Mouse (Mus musculus): ENCODE measurements at regions not wholly inside any gene's neighbourhood (a gene's known extent, or its start where the extent isn't known, plus 50 kb on each side); places are given as distances from the start of the nearest gene placed in this dataset.

GRCm38 (mm10) chr14:98937933-98938332 lies 56.2 kb downstream of the Rpl36a-ps1 start:
- no peak overlapping the region for H3K9ac ChIP-seq (ENCODE audit: low read length)
- no peaks in the 10 kb centered on the region for H3K36me3 ChIP-seq (ENCODE audit: control insufficient read depth, insufficient read depth, low read length)
- H3K4me2 ChIP-seq (ENCODE audit: low read depth, low read length, severe bottlenecking) = no peak overlapping the region
- H3K4me1 ChIP-seq (replicated peaks; ENCODE audit: control insufficient read depth, insufficient read depth, low read length) = no peaks in the 10 kb centered on the region
- H3K27ac ChIP-seq (ENCODE audit: low read depth, low read length) = no peak overlapping the region
- H3K4me3 ChIP-seq (ENCODE audit: low read depth, low read length) = no peak overlapping the region
- WGBS = 94% methylated on average over 1 of the region's 1 CpGs
- no peaks in the 10 kb centered on the region for H3K27me3 ChIP-seq (ENCODE audit: control insufficient read depth, insufficient read depth, low read length)
- no peaks in the 10 kb centered on the region for H3K9me3 ChIP-seq (ENCODE audit: control insufficient read depth, low read length)
- DNase-seq (ENCODE audit: low spot score) = no peak
- ATAC-seq (replicated peaks; ENCODE audit: low FRiP score) = no peak

- Histone ChIP-seq H3K27me3 (ENCODE audit: control insufficient read depth, insufficient read depth, low read length) (no peaks in the 10 kb centered on the region), H3K9ac (ENCODE audit: low read length) (no peak overlapping the region), H3K36me3 (ENCODE audit: control insufficient read depth, insufficient read depth, low read length) (no peaks in the 10 kb centered on the region), H3K27ac (ENCODE audit: low read depth, low read length) (no peak overlapping the region), H3K9me3 (ENCODE audit: control insufficient read depth, low read length) (no peaks in the 10 kb centered on the region), H3K4me2 (ENCODE audit: low read depth, low read length, severe bottlenecking) (no peak overlapping the region), H3K4me3 (ENCODE audit: low read depth, low read length) (no peak overlapping the region), H3K4me1 (replicated peaks; ENCODE audit: control insufficient read depth, insufficient read depth, low read length) (no peaks in the 10 kb centered on the region)
- WGBS = 90% methylated on average over 2 of the region's 2 CpGs
- ATAC-seq (replicated peaks; ENCODE audit: low FRiP score) (no peak), DNase-seq (ENCODE audit: low spot score) (no peak)
Measured at GRCm38 (mm10) chr14:98937373-98937772, 56.7 kb downstream of the Rpl36a-ps1 start.

GRCm38 (mm10) chr14:98933371-98933916 lies 60.7 kb downstream of the Rpl36a-ps1 start:
- Histone ChIP-seq H3K4me3 (ENCODE audit: low read depth, low read length) (no peak overlapping the region), H3K36me3 (ENCODE audit: control insufficient read depth, insufficient read depth, low read length) (no peaks in the 10 kb centered on the region), H3K4me1 (replicated peaks; ENCODE audit: control insufficient read depth, insufficient read depth, low read length) (no peaks in the 10 kb centered on the region), H3K27me3 (ENCODE audit: control insufficient read depth, insufficient read depth, low read length) (no peaks in the 10 kb centered on the region), H3K27ac (ENCODE audit: low read depth, low read length) (no peak overlapping the region), H3K9ac (ENCODE audit: low read length) (no peak overlapping the region), H3K9me3 (ENCODE audit: control insufficient read depth, low read length) (no peaks in the 10 kb centered on the region), H3K4me2 (ENCODE audit: low read depth, low read length, severe bottlenecking) (no peak overlapping the region)
- 20% methylated on average over 3 of the region's 3 CpGs for WGBS
- ATAC-seq (replicated peaks; ENCODE audit: low FRiP score) (no peak), DNase-seq (ENCODE audit: low spot score) (no peak)

GRCm38 (mm10) chr14:98929276-98929675 lies 64.8 kb downstream of the Rpl36a-ps1 start:
- no peak for DNase-seq (ENCODE audit: low spot score)
- 91% methylated on average over 2 of the region's 2 CpGs for WGBS
- no peaks in the 10 kb centered on the region for H3K4me1 ChIP-seq (replicated peaks; ENCODE audit: control insufficient read depth, insufficient read depth, low read length)
- no peaks in the 10 kb centered on the region for H3K9me3 ChIP-seq (ENCODE audit: control insufficient read depth, low read length)
- H3K9ac ChIP-seq (ENCODE audit: low read length) = no peak overlapping the region
- no peak overlapping the region for H3K27ac ChIP-seq (ENCODE audit: low read depth, low read length)
- no peaks in the 10 kb centered on the region for H3K36me3 ChIP-seq (ENCODE audit: control insufficient read depth, insufficient read depth, low read length)
- H3K4me2 ChIP-seq (ENCODE audit: low read depth, low read length, severe bottlenecking) = no peak overlapping the region
- no peaks in the 10 kb centered on the region for H3K27me3 ChIP-seq (ENCODE audit: control insufficient read depth, insufficient read depth, low read length)
- ATAC-seq (replicated peaks; ENCODE audit: low FRiP score) = no peak
- H3K4me3 ChIP-seq (ENCODE audit: low read depth, low read length) = no peak overlapping the region

- Histone ChIP-seq H3K9me3 (ENCODE audit: control insufficient read depth, low read length) (no peaks in the 10 kb centered on the region), H3K27me3 (ENCODE audit: control insufficient read depth, insufficient read depth, low read length) (no peaks in the 10 kb centered on the region), H3K36me3 (ENCODE audit: control insufficient read depth, insufficient read depth, low read length) (no peaks in the 10 kb centered on the region), H3K27ac (ENCODE audit: low read depth, low read length) (no peak overlapping the region), H3K4me1 (replicated peaks; ENCODE audit: control insufficient read depth, insufficient read depth, low read length) (no peaks in the 10 kb centered on the region), H3K4me2 (ENCODE audit: low read depth, low read length, severe bottlenecking) (no peak overlapping the region), H3K4me3 (ENCODE audit: low read depth, low read length) (no peak overlapping the region), H3K9ac (ENCODE audit: low read length) (no peak overlapping the region)
- ATAC-seq (replicated peaks; ENCODE audit: low FRiP score) (no peak), DNase-seq (ENCODE audit: low spot score) (no peak)
- WGBS = 82% methylated on average over 5 of the region's 5 CpGs
Measured at GRCm38 (mm10) chr14:98908234-98908633, 85.9 kb downstream of the Rpl36a-ps1 start.

- Histone ChIP-seq H3K4me2 (ENCODE audit: low read depth, low read length, severe bottlenecking) (no peak overlapping the region), H3K4me1 (replicated peaks; ENCODE audit: control insufficient read depth, insufficient read depth, low read length) (no peaks in the 10 kb centered on the region), H3K27me3 (ENCODE audit: control insufficient read depth, insufficient read depth, low read length) (no peaks in the 10 kb centered on the region), H3K27ac (ENCODE audit: low read depth, low read length) (no peak overlapping the region), H3K9me3 (ENCODE audit: control insufficient read depth, low read length) (no peaks in the 10 kb centered on the region), H3K9ac (ENCODE audit: low read length) (no peak overlapping the region), H3K36me3 (ENCODE audit: control insufficient read depth, insufficient read depth, low read length) (no peaks in the 10 kb centered on the region), H3K4me3 (ENCODE audit: low read depth, low read length) (no peak overlapping the region)
- no peak for DNase-seq (ENCODE audit: low spot score)
- no peak for ATAC-seq (replicated peaks; ENCODE audit: low FRiP score)
- 78% methylated on average over 4 of the region's 4 CpGs for WGBS
Measured at GRCm38 (mm10) chr14:98898876-98899275, 95.2 kb downstream of the Rpl36a-ps1 start.

- no peak for ATAC-seq (replicated peaks; ENCODE audit: low FRiP score)
- no peak overlapping the region for H3K9ac ChIP-seq (ENCODE audit: low read length)
Measured at GRCm38 (mm10) chr14:98897390-98897789, 96.7 kb downstream of the Rpl36a-ps1 start.

GRCm38 (mm10) chr14:98895933-98896332 lies 98.2 kb downstream of the Rpl36a-ps1 start:
- H3K9ac ChIP-seq (ENCODE audit: low read length) = no peak overlapping the region
- H3K36me3 ChIP-seq (ENCODE audit: control insufficient read depth, insufficient read depth, low read length) = no peaks in the 10 kb centered on the region
- ATAC-seq (replicated peaks; ENCODE audit: low FRiP score) (no peak), DNase-seq (ENCODE audit: low spot score) (no peak)
- 93% methylated on average over 1 of the region's 1 CpGs for WGBS
- no peaks in the 10 kb centered on the region for H3K9me3 ChIP-seq (ENCODE audit: control insufficient read depth, low read length)
- no peaks in the 10 kb centered on the region for H3K4me1 ChIP-seq (replicated peaks; ENCODE audit: control insufficient read depth, insufficient read depth, low read length)
- no peak overlapping the region for H3K4me2 ChIP-seq (ENCODE audit: low read depth, low read length, severe bottlenecking)
- no peaks in the 10 kb centered on the region for H3K27me3 ChIP-seq (ENCODE audit: control insufficient read depth, insufficient read depth, low read length)
- no peak overlapping the region for H3K4me3 ChIP-seq (ENCODE audit: low read depth, low read length)
- H3K27ac ChIP-seq (ENCODE audit: low read depth, low read length) = no peak overlapping the region

More at GRCm38 (mm10) chr14:98897390-98897789, 96.7 kb downstream of the Rpl36a-ps1 start:
- WGBS = 95% methylated on average over 1 of the region's 1 CpGs
- no peak for DNase-seq (ENCODE audit: low spot score)
- H3K9me3 ChIP-seq (ENCODE audit: control insufficient read depth, low read length) = no peaks in the 10 kb centered on the region
- no peaks in the 10 kb centered on the region for H3K27me3 ChIP-seq (ENCODE audit: control insufficient read depth, insufficient read depth, low read length)
- no peak overlapping the region for H3K4me2 ChIP-seq (ENCODE audit: low read depth, low read length, severe bottlenecking)
- H3K4me3 ChIP-seq (ENCODE audit: low read depth, low read length) = no peak overlapping the region
- H3K4me1 ChIP-seq (replicated peaks; ENCODE audit: control insufficient read depth, insufficient read depth, low read length) = no peaks in the 10 kb centered on the region
- no peaks in the 10 kb centered on the region for H3K36me3 ChIP-seq (ENCODE audit: control insufficient read depth, insufficient read depth, low read length)
- H3K27ac ChIP-seq (ENCODE audit: low read depth, low read length) = no peak overlapping the region

GRCm38 (mm10) chr14:98892670-98893069 lies 101.4 kb downstream of the Rpl36a-ps1 start:
- ATAC-seq (replicated peaks; ENCODE audit: low FRiP score) = no peak
- no peaks in the 10 kb centered on the region for H3K27me3 ChIP-seq (ENCODE audit: control insufficient read depth, insufficient read depth, low read length)
- H3K4me3 ChIP-seq (ENCODE audit: low read depth, low read length) = no peak overlapping the region
- no peak overlapping the region for H3K9ac ChIP-seq (ENCODE audit: low read length)
- no peak overlapping the region for H3K27ac ChIP-seq (ENCODE audit: low read depth, low read length)
- no peaks in the 10 kb centered on the region for H3K36me3 ChIP-seq (ENCODE audit: control insufficient read depth, insufficient read depth, low read length)
- 87% methylated on average over 3 of the region's 3 CpGs for WGBS
- no peaks in the 10 kb centered on the region for H3K9me3 ChIP-seq (ENCODE audit: control insufficient read depth, low read length)
- H3K4me1 ChIP-seq (replicated peaks; ENCODE audit: control insufficient read depth, insufficient read depth, low read length) = no peaks in the 10 kb centered on the region
- no peak for DNase-seq (ENCODE audit: low spot score)
- no peak overlapping the region for H3K4me2 ChIP-seq (ENCODE audit: low read depth, low read length, severe bottlenecking)

Data from forebrain, embryonic 11.5 days (tissue).